Mouse (Mus musculus): ENCODE measurements around the gene Hivep3.

Hivep3 gene

GRCm38 (mm10) chr4:119875592-119875991 is 142.0 kb downstream of the Hivep3 start:
- DNase-seq: no peak

GRCm38 (mm10) chr4:119876535-119877160 is 143.1 kb downstream of the Hivep3 start:
- DNase-seq: no peak

- no peak for DNase-seq
These were observed 144.6 kb downstream of the Hivep3 start for GRCm38 (mm10) chr4:119878218-119878617.

- no peak for DNase-seq
These were observed 146.1 kb downstream of the Hivep3 start for GRCm38 (mm10) chr4:119879671-119880070.

- no peak for DNase-seq
These were observed 146.7 kb downstream of the Hivep3 start for GRCm38 (mm10) chr4:119880270-119880669.

- no peak for DNase-seq
These were observed 147.7 kb downstream of the Hivep3 start for GRCm38 (mm10) chr4:119881292-119881691.

- peak; percentile 21 to 48 for DNase-seq
These were observed 148.8 kb downstream of the Hivep3 start for GRCm38 (mm10) chr4:119882401-119882800.

GRCm38 (mm10) chr4:119882814-119883213 is 149.2 kb downstream of the Hivep3 start:
- DNase-seq: no peak

- DNase-seq: peak; percentile 39 to 51
These were observed 153.0 kb downstream of the Hivep3 start for GRCm38 (mm10) chr4:119886621-119887020.

GRCm38 (mm10) chr4:119887523-119888177 is 154.1 kb downstream of the Hivep3 start:
- DNase-seq: no peak

- DNase-seq: no peak
These were observed 156.2 kb downstream of the Hivep3 start for GRCm38 (mm10) chr4:119889760-119890159.

GRCm38 (mm10) chr4:119893255-119893779 is 159.7 kb downstream of the Hivep3 start:
- DNase-seq: no peak

GRCm38 (mm10) chr4:119894797-119895458 is 161.3 kb downstream of the Hivep3 start:
- no peak for DNase-seq

GRCm38 (mm10) chr4:119895504-119895903 is 161.9 kb downstream of the Hivep3 start:
- no peak for DNase-seq

- no peak for DNase-seq
These were observed 163.0 kb downstream of the Hivep3 start for GRCm38 (mm10) chr4:119896572-119896971.

- DNase-seq: no peak
These were observed 163.7 kb downstream of the Hivep3 start for GRCm38 (mm10) chr4:119897054-119897855.

- peak; percentile 56 to 62 for DNase-seq
These were observed 168.2 kb downstream of the Hivep3 start for GRCm38 (mm10) chr4:119901556-119902491.

- peak in 1 of 2 experiments; percentile 37 for DNase-seq
These were observed 169.7 kb downstream of the Hivep3 start for GRCm38 (mm10) chr4:119903328-119903727.

GRCm38 (mm10) chr4:119903806-119904205 is 170.2 kb downstream of the Hivep3 start:
- DNase-seq: no peak

GRCm38 (mm10) chr4:119904296-119904695 is 170.7 kb downstream of the Hivep3 start:
- DNase-seq: no peak

- DNase-seq: no peak
These were observed 173.5 kb downstream of the Hivep3 start for GRCm38 (mm10) chr4:119907106-119907505.

Measured in lung, adult 18-20 months (tissue).